Mouse (Mus musculus) testis, postnatal 10 days (tissue): ENCODE measurements around the gene Meioc.

Experiments
- DNase-seq: peaks from one replicate; pipeline ENCODE4 v3.0.0; 2021; ENCODE audit warnings: low spot score

The Meioc gene

GRCm38 (mm10) chr11:102663416-102663815 lies at the start of gene Meioc:
Meioc (plus strand) TSS chr11:102663716.
- no peak for DNase-seq

- DNase-seq: no peak
These were observed 44.1 kb upstream of the Meioc start for GRCm38 (mm10) chr11:102619449-102619848.

GRCm38 (mm10) chr11:102623876-102624789 lies 39.4 kb upstream of the Meioc start:
- peak; percentile 70 for DNase-seq

- no peak for DNase-seq
These were observed 38.6 kb upstream of the Meioc start for GRCm38 (mm10) chr11:102624888-102625407.

- no peak for DNase-seq
These were observed 36.2 kb upstream of the Meioc start for GRCm38 (mm10) chr11:102627171-102627931.

- DNase-seq: no peak
These were observed 35.0 kb upstream of the Meioc start for GRCm38 (mm10) chr11:102628529-102628928.

GRCm38 (mm10) chr11:102629375-102629774 lies 34.1 kb upstream of the Meioc start:
- no peak for DNase-seq

- DNase-seq: no peak
These were observed 32.8 kb upstream of the Meioc start for GRCm38 (mm10) chr11:102630731-102631130.

- no peak for DNase-seq
These were observed 32.3 kb upstream of the Meioc start for GRCm38 (mm10) chr11:102631203-102631602.

GRCm38 (mm10) chr11:102632725-102633124 lies 30.8 kb upstream of the Meioc start:
- DNase-seq: no peak

- no peak for DNase-seq
These were observed 30.1 kb upstream of the Meioc start for GRCm38 (mm10) chr11:102633379-102633778.

GRCm38 (mm10) chr11:102636887-102637286 lies 26.6 kb upstream of the Meioc start:
- no peak for DNase-seq

GRCm38 (mm10) chr11:102643891-102644382 lies 19.6 kb upstream of the Meioc start:
- peak; percentile 52 for DNase-seq

GRCm38 (mm10) chr11:102646226-102646625 lies 17.3 kb upstream of the Meioc start:
- no peak for DNase-seq

GRCm38 (mm10) chr11:102647885-102648284 lies 15.6 kb upstream of the Meioc start:
- no peak for DNase-seq

- DNase-seq: peak; percentile 87
These were observed 12.1 kb upstream of the Meioc start for GRCm38 (mm10) chr11:102651381-102651780.

- DNase-seq: no peak
These were observed 10.7 kb upstream of the Meioc start for GRCm38 (mm10) chr11:102652844-102653243.

- no peak for DNase-seq
These were observed 7.6 kb upstream of the Meioc start for GRCm38 (mm10) chr11:102655888-102656287.

GRCm38 (mm10) chr11:102656326-102656926 lies 7.1 kb upstream of the Meioc start:
- no peak for DNase-seq

- no peak for DNase-seq
These were observed 6.6 kb upstream of the Meioc start for GRCm38 (mm10) chr11:102656931-102657330.

- DNase-seq: peak; percentile 75
These were observed 1.6 kb downstream of the Meioc start for GRCm38 (mm10) chr11:102665151-102665550.
